Mouse (Mus musculus) testis, adult 2 months (tissue): Measurements from ENCODE around the gene Pelo.

Experiments used
- CTCF ChIP-seq: fragments of 200-500 bp; IDR thresholded peaks from 2 replicates; pipeline ENCODE4 v1.5.1; 2012; ENCODE audit warnings: low read depth, mild to moderate bottlenecking, inconsistent platforms, low read length, moderate library complexity; ENCODE audit not compliant: control insufficient read depth, insufficient read depth, insufficient replicate concordance
- POLR2A ChIP-seq: fragments of 200-500 bp; IDR thresholded peaks from 2 replicates; pipeline ENCODE4 v1.6.1; 2012; ENCODE audit warnings: low read depth, mild to moderate bottlenecking, inconsistent platforms, low read length, moderate library complexity; ENCODE audit not compliant: control insufficient read depth

DNA sequence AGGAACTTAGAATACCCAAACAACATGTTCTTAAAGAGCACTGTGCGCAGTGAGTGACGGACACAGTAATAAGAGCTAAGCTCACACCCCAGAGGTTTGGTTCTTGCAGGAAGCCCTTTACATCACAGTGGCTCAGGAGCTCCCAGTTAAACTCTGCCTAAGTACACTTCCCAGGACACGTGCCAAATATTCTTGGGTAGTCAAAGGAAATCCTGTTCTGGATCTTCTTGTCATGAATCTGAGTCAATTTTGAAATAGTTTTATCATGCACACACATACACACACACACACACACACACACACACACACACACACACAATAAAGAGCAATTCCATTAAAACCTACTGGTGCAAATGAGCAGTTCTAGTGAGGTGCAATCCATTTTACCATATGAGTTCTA lies 18.6 kb downstream of the Pelo start:
- TF ChIP-seq CTCF (no peak), POLR2A (no peak)
